Mouse (Mus musculus) liver, embryonic 16.5 days (tissue): Measurements from ENCODE around the gene Znhit2. TPM values are rescaled to one million over a fixed set of nuclear protein-coding genes. Genes with fewer than 3 reads are reported as not detected.

Source experiments
- ATAC-seq: fragments of 200-750 bp; cut with Nextera tagmentation; 2 replicates; pipeline ENCODE4 v1.8.0; 2017; ENCODE audit warnings: low read depth, mild to moderate bottlenecking, moderate number of reproducible peaks, moderate library complexity
- H3K27ac ChIP-seq: fragments of 300-500 bp; sonication (generic); 2 replicates; pipeline ENCODE4 v1.5.1; 2014; ENCODE audit warnings: mild to moderate bottlenecking, low read length
- H3K27me3 ChIP-seq: fragments of 300-500 bp; sonication (generic); 2 replicates; pipeline ENCODE4 v1.6.1; 2014; ENCODE audit warnings: low read depth, low read length, mixed read lengths; ENCODE audit not compliant: control insufficient read depth, insufficient read depth
- H3K36me3 ChIP-seq: fragments of 300-500 bp; sonication (generic); 2 replicates; pipeline ENCODE4 v1.6.1; 2014; ENCODE audit warnings: mild to moderate bottlenecking; ENCODE audit not compliant: control insufficient read depth, insufficient read depth
- H3K4me1 ChIP-seq: fragments of 300-500 bp; sonication (generic); 2 replicates; pipeline ENCODE4 v1.6.1; 2014; ENCODE audit warnings: low read depth, low read length, mixed read lengths; ENCODE audit not compliant: control insufficient read depth
- H3K4me2 ChIP-seq: fragments of 300-500 bp; sonication (generic); 2 replicates; pipeline ENCODE4 v1.6.1; 2014; ENCODE audit warnings: low read depth, low read length, mixed read lengths
- H3K4me3 ChIP-seq: fragments of 300-500 bp; sonication (generic); 2 replicates; pipeline ENCODE4 v1.5.1; 2014; ENCODE audit warnings: low read depth, mild to moderate bottlenecking, low read length
- H3K9ac ChIP-seq: fragments of 300-500 bp; sonication (generic); 2 replicates; pipeline ENCODE4 v1.6.1; 2014; ENCODE audit warnings: low read depth, low read length
- H3K9me3 ChIP-seq: fragments of 300-500 bp; sonication (generic); replicated peaks from 2 replicates; pipeline ENCODE4 v1.6.1; 2016; ENCODE audit warnings: low read length; ENCODE audit not compliant: control insufficient read depth
- WGBS: fragments of 180-500 bp; shearing (Covaris S2); extraction: QIAGEN DNeasy Blood & Tissue Kit; methylation state at CpG from one replicate; pipeline ENCODE4 v1.1.7; 2014; ENCODE audit not compliant: insufficient replicate concordance; 5-methylcytosine and 5-hydroxymethylcytosine counted together
- microRNA-seq: library from miRNA; unstranded; fragments of <30 nt; microRNA quantifications from one replicate; pipeline ENCODE4, GENCODE M21; 2016
- polyA plus RNA-seq: library from polyadenylated mRNA; unstranded; fragments of >200 nt; fragmentation: Nextera tagmentation; extraction: Ambion mirVana; gene quantifications from 2 replicates; pipeline ENCODE4 v1.2.1, GENCODE M21; 2015

Znhit2 gene
- polyA plus RNA-seq, 1 experiment from 2014 or later, result 15.3 TPM

- peak; percentile 97 for ATAC-seq
- WGBS, result 59% methylated on average over 6 of the region's 6 CpGs
- peaks cover 33% of the 10 kb centered on the region for H3K4me1 ChIP-seq
- H3K27me3 ChIP-seq, result no peaks in the 10 kb centered on the region
- H3K4me3 ChIP-seq, result no peak overlapping the region
- H3K36me3 ChIP-seq, result no peaks in the 10 kb centered on the region; the same call in 1 of the 2 replicates
- no peak overlapping the region for H3K4me2 ChIP-seq
- no peaks in the 10 kb centered on the region for H3K9me3 ChIP-seq
- peak overlapping the region; percentile 64 for H3K27ac ChIP-seq
- H3K9ac ChIP-seq, result no peak overlapping the region
Observed at GRCm38 (mm10) chr19:6102169-6102853, 41.3 kb downstream of the Znhit2 start.

DNA sequence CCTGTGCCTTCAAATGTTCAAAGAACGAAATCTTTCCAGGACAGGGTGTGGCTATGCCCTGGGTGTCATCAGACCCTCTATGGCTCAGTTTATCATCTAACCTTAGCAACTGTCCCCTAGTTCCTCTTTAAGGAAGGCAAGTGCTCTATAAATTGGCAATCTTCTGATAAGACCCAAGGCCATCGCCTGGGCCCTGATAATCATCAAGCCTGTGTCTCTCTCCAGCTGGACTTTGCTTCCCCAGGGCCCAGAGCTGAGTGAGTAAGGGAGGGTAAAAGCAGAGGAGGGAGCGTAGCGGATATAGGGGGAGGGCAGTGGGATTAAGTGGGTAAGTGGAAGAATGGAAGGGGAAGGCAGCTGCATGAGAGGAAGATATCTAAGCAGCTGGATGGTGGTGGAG lies 43.5 kb downstream of the Znhit2 start:
- Histone ChIP-seq H3K4me3 (no peak overlapping the region), H3K27me3 (no peaks in the 10 kb centered on the region), H3K27ac (no peak overlapping the region), H3K4me2 (no peak overlapping the region), H3K4me1 (peaks cover 33% of the 10 kb centered on the region), H3K36me3 (no peaks in the 10 kb centered on the region), H3K9ac (no peak overlapping the region), H3K9me3 (no peaks in the 10 kb centered on the region)
- ATAC-seq, result no peak
- 48% methylated on average over 4 of the region's 4 CpGs for WGBS

DNA sequence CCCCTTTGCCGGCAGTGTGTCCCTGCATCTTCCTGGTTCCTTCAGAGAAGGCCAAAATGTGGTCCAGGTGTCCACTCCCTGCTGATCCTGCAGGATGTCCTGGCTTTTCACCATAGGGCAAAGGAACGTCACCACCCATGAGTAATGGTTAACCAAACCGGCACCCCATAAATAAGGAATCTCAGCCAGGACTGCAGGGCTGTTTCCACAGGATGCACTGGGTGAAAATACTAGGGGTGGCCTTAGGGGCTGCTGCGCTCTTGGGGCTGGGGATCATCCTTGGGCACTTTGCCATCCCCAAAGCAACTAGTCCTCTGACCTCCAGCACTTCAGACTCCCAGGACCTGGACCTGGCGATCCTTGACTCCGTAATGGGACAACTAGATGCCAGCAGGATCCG lies 44.6 kb downstream of the Znhit2 start, which contains the start of gene Naaladl1:
Naaladl1 (plus strand) TSS at position 197 of the 400 bp plus-strand sequence.
- Histone ChIP-seq H3K36me3 (no peaks in the 10 kb centered on the region), H3K9me3 (no peaks in the 10 kb centered on the region), H3K27ac (no peak within 1 kb of the TSS), H3K4me1 (peaks cover 33% of the 10 kb centered on the region), H3K9ac (no peak within 1 kb of the TSS), H3K4me3 (no peak within 1 kb of the TSS), H3K4me2 (no peak within 1 kb of the TSS), H3K27me3 (no peaks in the 10 kb centered on the region)
- 81% methylated on average over 7 of the region's 7 CpGs for WGBS
- ATAC-seq, result no peak

Small RNAs within 50 kb of the gene (microRNA-seq; reads per million reads assigned to microRNA genes)
- gene Mir6988, result 0.74 reads per million

Other genes starting within 250 kb of the Znhit2 start
- gene Frmd8, start 185.9 kb upstream of the Znhit2 start, polyA plus RNA-seq, result 13.9 and 14.0 TPM in 2 replicates
- 6.3 and 6.9 TPM in 2 replicates for gene Slc25a45, start 183.4 kb upstream of the Znhit2 start, polyA plus RNA-seq
- 2.3 and 2.6 TPM in 2 replicates for gene Tigd3, start 167.0 kb upstream of the Znhit2 start, polyA plus RNA-seq
- 48.4 and 52.8 TPM in 2 replicates for gene Dpf2, start 148.2 kb upstream of the Znhit2 start, polyA plus RNA-seq
- 2.9 and 3.6 TPM in 2 replicates for gene Cdc42ep2, start 136.4 kb upstream of the Znhit2 start, polyA plus RNA-seq
- gene Pola2, start 97.0 kb upstream of the Znhit2 start, polyA plus RNA-seq, result 47.2 and 48.6 TPM in 2 replicates
- gene Slc22a20, start 75.0 kb upstream of the Znhit2 start, polyA plus RNA-seq, result 0.06 TPM in 2 replicates
- 22.2 and 23.4 TPM in 2 replicates for gene Capn1, start 45.3 kb upstream of the Znhit2 start, polyA plus RNA-seq
- 14.4 and 19.0 TPM in 2 replicates for gene Syvn1, start 14.6 kb upstream of the Znhit2 start, polyA plus RNA-seq
- gene Mrpl49, start 3.4 kb upstream of the Znhit2 start, polyA plus RNA-seq, result 37.4 and 38.5 TPM in 2 replicates
- gene Fau, start 3.3 kb upstream of the Znhit2 start, polyA plus RNA-seq, result 440 and 454 TPM in 2 replicates
- gene Tm7sf2, start 7.2 kb downstream of the Znhit2 start, polyA plus RNA-seq, result 48.0 and 53.7 TPM in 2 replicates
- 27.8 and 28.9 TPM in 2 replicates for gene Vps51, start 16.0 kb downstream of the Znhit2 start, polyA plus RNA-seq
- gene Tmem262, start 18.8 kb downstream of the Znhit2 start, polyA plus RNA-seq, result not detected in 2 replicates
- 0.38 and 0.41 TPM in 2 replicates for gene Gm28374, start 21.1 kb downstream of the Znhit2 start, polyA plus RNA-seq
- 19.2 and 21.8 TPM in 2 replicates for gene Zfpl1, start 23.8 kb downstream of the Znhit2 start, polyA plus RNA-seq
- 28.9 and 32.5 TPM in 2 replicates for gene Cdca5, start 23.8 kb downstream of the Znhit2 start, polyA plus RNA-seq
- gene AC131692.1, start 33.2 kb downstream of the Znhit2 start, polyA plus RNA-seq, result 0.20 and 0.48 TPM in 2 replicates
- gene Naaladl1, start 44.6 kb downstream of the Znhit2 start, polyA plus RNA-seq, result 2.5 TPM in 2 replicates
- 16.5 and 16.8 TPM in 2 replicates for gene Sac3d1, start 57.5 kb downstream of the Znhit2 start, polyA plus RNA-seq
- gene Snx15, start 67.1 kb downstream of the Znhit2 start, polyA plus RNA-seq, result 54.8 and 61.2 TPM in 2 replicates
- gene Batf2, start 79.8 kb downstream of the Znhit2 start, polyA plus RNA-seq, result 0.09 and 0.66 TPM in 2 replicates
- 23.5 and 25.1 TPM in 2 replicates for gene Arl2, start 80.4 kb downstream of the Znhit2 start, polyA plus RNA-seq
- gene Majin, start 123.2 kb downstream of the Znhit2 start, polyA plus RNA-seq, result not detected in 2 replicates
- gene Gpha2, start 165.2 kb downstream of the Znhit2 start, polyA plus RNA-seq, result not detected in 2 replicates
- gene Ppp2r5b, start 174.7 kb downstream of the Znhit2 start, polyA plus RNA-seq, result 3.5 and 3.7 TPM in 2 replicates
- gene Atg2a, start 180.5 kb downstream of the Znhit2 start, polyA plus RNA-seq, result 4.9 and 6.1 TPM in 2 replicates
- gene Ehd1, start 215.5 kb downstream of the Znhit2 start, polyA plus RNA-seq, result 62.1 and 68.6 TPM in 2 replicates
- gene Cdc42bpg, start 245.3 kb downstream of the Znhit2 start, polyA plus RNA-seq, result 0.34 and 0.40 TPM in 2 replicates